Mouse (Mus musculus) CH12.LX (cell line): ENCODE results near the gene Gm49388.

Experiments used
- CTCF ChIP-seq, 2 experiments: IDR thresholded peaks in 1 of 2; conservative IDR thresholded peaks in 1 of 2; 2 replicates each; pipeline ENCODE4 v1.5.1; 2011 to 2012; ENCODE audit warnings: low read depth in 2 of 2, low read length in 2 of 2, improper control_type of control experiment in 1 of 2, inconsistent platforms in 1 of 2, mild to moderate bottlenecking in 1 of 2, moderate library complexity in 1 of 2
- EP300 ChIP-seq: IDR thresholded peaks from 2 replicates; pipeline ENCODE4 v1.6.1; 2011; ENCODE audit warnings: low read length, improper control_type of control experiment
- HCFC1 ChIP-seq: IDR thresholded peaks from 2 replicates; pipeline ENCODE4 v1.6.1; 2012; ENCODE audit warnings: low read depth, mild to moderate bottlenecking, inconsistent platforms, low read length, improper control_type of control experiment
- POLR2A ChIP-seq: IDR thresholded peaks from 2 replicates; pipeline ENCODE4 v1.6.1; 2011; ENCODE audit warnings: low read depth, mild to moderate bottlenecking, improper control_type of control experiment, low read length
- ZNF384 ChIP-seq: IDR thresholded peaks from 2 replicates; pipeline ENCODE4 v1.6.1; 2012; ENCODE audit warnings: low read depth, low read length, improper control_type of control experiment, inconsistent platforms

DNA sequence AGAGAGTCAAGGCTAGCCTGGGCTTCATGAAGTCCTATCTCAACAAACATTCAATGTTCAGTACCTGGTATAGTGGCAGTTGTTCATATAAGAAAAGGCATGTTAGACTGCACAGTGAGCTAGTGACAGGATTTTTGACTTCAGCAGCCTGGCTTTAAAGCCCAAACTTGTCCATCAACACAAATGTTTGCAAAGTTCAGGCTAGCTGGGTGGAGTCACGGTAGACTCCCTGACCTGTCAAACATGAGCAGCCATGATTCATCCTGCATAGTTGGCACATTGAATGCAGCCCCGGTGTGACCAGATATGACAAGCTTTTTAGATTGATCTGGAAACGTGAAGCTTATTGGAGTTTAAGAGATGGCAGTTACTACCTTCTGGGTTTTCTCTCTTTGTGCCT, 13.3 kb upstream of the Gm49388 start:
- TF ChIP-seq POLR2A (no peak), ZNF384 (no peak), EP300 (no peak), CTCF (conservative IDR thresholded peaks at IDR 0.05 in 1 of 2, IDR thresholded peaks at IDR 0.05 in 1 of 2; ENCODE audit: low read depth in 2 of 2, low read length in 2 of 2) (no peak), HCFC1 (no peak)
